Mouse (Mus musculus): Measurements from ENCODE around the gene Triobp. TPM values are rescaled to one million over a fixed set of nuclear protein-coding genes. Genes with fewer than 3 reads are reported as not detected.

The Triobp gene
- polyA plus RNA-seq, 1 experiment: 35.7 TPM

DNA sequence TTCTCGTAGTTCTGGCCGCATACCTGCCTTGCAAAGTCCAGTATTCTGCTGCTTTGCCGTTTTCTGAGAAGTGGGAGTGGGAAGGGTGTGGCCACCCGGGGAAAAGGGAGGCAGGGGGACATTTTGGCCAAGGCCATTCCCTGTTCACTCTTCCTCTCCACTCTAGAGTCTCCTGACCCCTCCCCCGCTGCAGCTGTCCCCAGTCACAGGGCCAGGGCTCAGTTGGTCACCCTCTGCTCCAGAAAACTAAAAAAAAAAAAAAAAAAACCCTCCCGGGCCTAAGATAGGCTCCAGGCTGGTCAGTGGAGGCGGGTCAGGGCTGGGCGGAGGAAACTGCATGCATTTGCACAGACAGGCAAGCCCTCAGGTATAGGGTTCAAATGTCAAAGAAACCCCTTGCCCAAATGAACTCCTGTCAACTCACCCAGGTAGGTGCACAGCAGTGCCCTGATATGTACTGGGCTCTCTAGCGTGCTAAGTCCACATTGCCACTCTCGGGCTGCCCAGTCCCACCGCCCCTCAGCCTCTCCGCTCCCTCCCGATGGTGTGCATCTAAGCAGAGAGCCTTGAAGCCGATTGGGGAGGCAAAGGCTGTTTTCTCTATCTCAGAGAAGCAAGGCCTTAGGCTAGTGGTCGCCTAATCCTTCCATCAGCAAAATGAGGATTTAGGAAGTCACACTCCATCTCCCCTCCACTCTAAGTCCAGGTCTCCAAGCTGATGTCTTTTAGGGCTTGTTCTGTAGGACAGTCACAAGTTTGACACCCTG lies 20.3 kb upstream of the Triobp start:
- H3ac ChIP-seq (ENCODE audit: control insufficient read depth, insufficient read length, low read depth): peak overlapping the region; percentile 99
- H3K36me3 ChIP-seq (ENCODE audit: control insufficient read depth, insufficient read depth): peaks cover 33% of the 10 kb centered on the region
- no peaks in the 10 kb centered on the region for H3K27me3 ChIP-seq (ENCODE audit: control insufficient read depth, insufficient read depth, insufficient read length)
- peak; percentile 18 for TF ChIP-seq MYOD1 (IDR thresholded peaks at IDR 0.05; ENCODE audit: control insufficient read depth, insufficient read length, low read depth)
- TF ChIP-seq MYOG (IDR thresholded peaks at IDR 0.05; ENCODE audit: control insufficient read depth, extremely low read depth, insufficient read length): no peak
- no peak for TF ChIP-seq CEBPB (IDR thresholded peaks at IDR 0.05; ENCODE audit: low read depth)
- no peak for TF ChIP-seq CTCF (IDR thresholded peaks at IDR 0.05; ENCODE audit: control insufficient read depth, insufficient read depth, insufficient read length)
- TF ChIP-seq USF1 (IDR thresholded peaks at IDR 0.05; ENCODE audit: low read depth): no peak
- no peak for TF ChIP-seq FOSL1 (IDR thresholded peaks at IDR 0.05; ENCODE audit: insufficient read depth, low read length, poor library complexity, severe bottlenecking)
- TF ChIP-seq MAX (IDR thresholded peaks at IDR 0.05): peak; percentile 10
- peak overlapping the region; percentile 99 for H3K4me3 ChIP-seq (ENCODE audit: insufficient read depth, poor library complexity, severe bottlenecking)
- H3K79me3 ChIP-seq (ENCODE audit: low read depth): peaks cover 27% of the 10 kb centered on the region
- H3K79me2 ChIP-seq (ENCODE audit: control insufficient read depth, insufficient read depth): peaks cover 37% of the 10 kb centered on the region

DNA sequence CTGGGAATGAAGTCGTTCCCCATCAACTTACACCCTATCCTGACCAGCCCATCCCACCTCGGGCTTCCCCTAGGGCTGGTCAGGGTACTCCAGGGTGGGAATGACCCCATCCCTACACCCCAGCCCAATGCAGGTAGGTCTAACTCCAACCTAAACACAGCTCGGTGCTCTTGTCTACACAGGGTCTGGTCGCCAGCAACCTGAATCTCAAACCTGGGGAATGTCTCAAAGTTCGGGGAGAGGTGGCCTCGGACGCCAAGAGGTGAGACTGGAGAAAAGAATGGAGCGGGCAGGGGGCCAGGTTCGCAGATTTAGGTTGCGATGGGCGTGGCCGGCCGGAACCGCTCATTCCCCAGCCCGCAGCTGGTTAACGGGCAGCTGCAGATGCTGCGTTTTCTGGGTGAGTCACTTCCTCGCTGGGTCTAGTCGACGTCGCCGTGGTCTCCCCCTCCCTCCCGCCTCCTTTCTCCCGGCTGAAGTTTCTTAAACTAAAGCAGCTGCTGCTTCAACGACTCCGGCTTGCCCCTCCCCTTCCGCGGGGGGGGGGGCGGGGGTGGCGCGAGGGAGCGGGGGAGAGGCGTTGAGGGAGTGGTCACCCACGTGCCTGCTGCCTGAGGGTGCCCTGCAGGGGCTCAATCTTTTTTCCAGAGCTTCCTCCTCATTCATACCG lies 19.6 kb upstream of the Triobp start:
- Histone ChIP-seq H3K4me3 (ENCODE audit: insufficient read depth, poor library complexity, severe bottlenecking) (peak overlapping the region; percentile 99), H3K79me2 (ENCODE audit: control insufficient read depth, insufficient read depth) (peaks cover 37% of the 10 kb centered on the region), H3K27me3 (ENCODE audit: control insufficient read depth, insufficient read depth, insufficient read length) (no peaks in the 10 kb centered on the region), H3ac (ENCODE audit: control insufficient read depth, insufficient read length, low read depth) (peak overlapping the region; percentile 99), H3K36me3 (ENCODE audit: control insufficient read depth, insufficient read depth) (peaks cover 33% of the 10 kb centered on the region), H3K79me3 (ENCODE audit: low read depth) (peaks cover 27% of the 10 kb centered on the region)
- TF ChIP-seq CEBPB (IDR thresholded peaks at IDR 0.05; ENCODE audit: low read depth) (no peak), MYOG (IDR thresholded peaks at IDR 0.05; ENCODE audit: control insufficient read depth, extremely low read depth, insufficient read length) (no peak), USF1 (IDR thresholded peaks at IDR 0.05; ENCODE audit: low read depth) (peak; percentile 62), MAX (IDR thresholded peaks at IDR 0.05) (peak; percentile 85), CTCF (IDR thresholded peaks at IDR 0.05; ENCODE audit: control insufficient read depth, insufficient read depth, insufficient read length) (no peak), FOSL1 (IDR thresholded peaks at IDR 0.05; ENCODE audit: insufficient read depth, low read length, poor library complexity, severe bottlenecking) (peak; percentile 43), MYOD1 (IDR thresholded peaks at IDR 0.05; ENCODE audit: control insufficient read depth, insufficient read length, low read depth) (peak; percentile 89)

DNA sequence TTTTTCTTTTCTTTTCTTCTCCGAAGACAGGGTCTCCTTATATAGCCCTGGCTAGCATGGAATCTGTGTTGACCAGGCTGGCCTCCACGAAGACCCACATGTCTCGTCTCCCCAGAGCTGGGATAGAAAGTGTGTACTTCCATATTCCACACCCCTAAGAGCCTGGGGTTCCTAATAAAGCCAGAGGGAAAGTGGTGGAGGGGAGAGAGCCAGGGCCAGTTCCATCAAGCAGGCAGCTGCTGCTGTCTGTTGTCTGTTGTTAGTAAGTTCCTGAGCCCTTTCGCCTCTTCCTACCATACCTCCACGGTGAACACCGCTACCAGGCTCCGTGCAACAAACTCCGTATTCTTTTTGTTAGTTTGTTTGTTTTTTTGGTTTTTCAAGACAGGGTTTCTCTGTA lies 19.0 kb upstream of the Triobp start:
- Histone ChIP-seq H3ac (ENCODE audit: control insufficient read depth, insufficient read length, low read depth) (peak overlapping the region; percentile 84), H3K36me3 (ENCODE audit: control insufficient read depth, insufficient read depth) (peaks cover 33% of the 10 kb centered on the region), H3K79me3 (ENCODE audit: low read depth) (peaks cover 27% of the 10 kb centered on the region), H3K4me3 (ENCODE audit: insufficient read depth, poor library complexity, severe bottlenecking) (peak overlapping the region; percentile 99), H3K79me2 (ENCODE audit: control insufficient read depth, insufficient read depth) (peaks cover 37% of the 10 kb centered on the region), H3K27me3 (ENCODE audit: control insufficient read depth, insufficient read depth, insufficient read length) (no peaks in the 10 kb centered on the region)
- TF ChIP-seq MAX (IDR thresholded peaks at IDR 0.05) (peak; percentile 5), USF1 (IDR thresholded peaks at IDR 0.05; ENCODE audit: low read depth) (no peak), MYOD1 (IDR thresholded peaks at IDR 0.05; ENCODE audit: control insufficient read depth, insufficient read length, low read depth) (peak; percentile 42), MYOG (IDR thresholded peaks at IDR 0.05; ENCODE audit: control insufficient read depth, extremely low read depth, insufficient read length) (no peak)

- H3K79me2 ChIP-seq (ENCODE audit: control insufficient read depth, insufficient read depth): peaks cover 41% of the 10 kb centered on the region
- H3ac ChIP-seq (ENCODE audit: control insufficient read depth, insufficient read length, low read depth): peak overlapping the region; percentile 20
- peaks cover 33% of the 10 kb centered on the region for H3K36me3 ChIP-seq (ENCODE audit: control insufficient read depth, insufficient read depth)
- H3K27me3 ChIP-seq (ENCODE audit: control insufficient read depth, insufficient read depth, insufficient read length): no peaks in the 10 kb centered on the region
- H3K4me3 ChIP-seq (ENCODE audit: insufficient read depth, poor library complexity, severe bottlenecking): no peak overlapping the region
- TF ChIP-seq CEBPB (IDR thresholded peaks at IDR 0.05; ENCODE audit: low read depth) (no peak), FOSL1 (IDR thresholded peaks at IDR 0.05; ENCODE audit: insufficient read depth, low read length, poor library complexity, severe bottlenecking) (no peak), MAX (IDR thresholded peaks at IDR 0.05) (no peak), USF1 (IDR thresholded peaks at IDR 0.05; ENCODE audit: low read depth) (no peak), CTCF (IDR thresholded peaks at IDR 0.05; ENCODE audit: control insufficient read depth, insufficient read depth, insufficient read length) (no peak), MYOG (IDR thresholded peaks at IDR 0.05; ENCODE audit: control insufficient read depth, extremely low read depth, insufficient read length) (no peak), MYOD1 (IDR thresholded peaks at IDR 0.05; ENCODE audit: control insufficient read depth, insufficient read length, low read depth) (no peak)
- H3K79me3 ChIP-seq (ENCODE audit: low read depth): peaks cover 30% of the 10 kb centered on the region
These were observed 17.3 kb upstream of the Triobp start for GRCm38 (mm10) chr15:78930192-78930706.

GRCm38 (mm10) chr15:78930801-78931426 lies 16.6 kb upstream of the Triobp start:
- TF ChIP-seq MYOD1 (IDR thresholded peaks at IDR 0.05; ENCODE audit: control insufficient read depth, insufficient read length, low read depth) (peak; percentile 43), MAX (IDR thresholded peaks at IDR 0.05) (peak; percentile 31), USF1 (IDR thresholded peaks at IDR 0.05; ENCODE audit: low read depth) (peak; percentile 0), MYOG (IDR thresholded peaks at IDR 0.05; ENCODE audit: control insufficient read depth, extremely low read depth, insufficient read length) (no peak)
- Histone ChIP-seq H3K27me3 (ENCODE audit: control insufficient read depth, insufficient read depth, insufficient read length) (no peaks in the 10 kb centered on the region), H3K36me3 (ENCODE audit: control insufficient read depth, insufficient read depth) (peaks cover 33% of the 10 kb centered on the region), H3K79me2 (ENCODE audit: control insufficient read depth, insufficient read depth) (peaks cover 47% of the 10 kb centered on the region), H3ac (ENCODE audit: control insufficient read depth, insufficient read length, low read depth) (no peak overlapping the region), H3K79me3 (ENCODE audit: low read depth) (peaks cover 36% of the 10 kb centered on the region), H3K4me3 (ENCODE audit: insufficient read depth, poor library complexity, severe bottlenecking) (no peak overlapping the region)

Data from C2C12 (cell line).